Mouse (Mus musculus) CH12.LX (cell line): ENCODE measurements around the gene Cyp2b19. TPM values are rescaled to one million over a fixed set of nuclear protein-coding genes. Genes with fewer than 3 reads are reported as not detected.

Experiments
- DNase-seq: peaks from one replicate; pipeline ENCODE4 v3.0.0-alpha.2; 2013; ENCODE audit errors: extremely low read depth
- H3K27ac ChIP-seq: 2 replicates; pipeline ENCODE4 v1.5.1; 2012; ENCODE audit warnings: low read depth, mild to moderate bottlenecking, control low read depth, moderate library complexity; ENCODE audit not compliant: insufficient read depth
- H3K27me3 ChIP-seq: replicated peaks from 2 replicates; pipeline ENCODE3; 2012; ENCODE audit warnings: inconsistent platforms
- H3K36me3 ChIP-seq, 2 experiments: replicated peaks in 1 of 2; 2 replicates each; pipeline versions ENCODE3 to v1.6.1; 2012; ENCODE audit warnings: inconsistent platforms in 1 of 2, low read length in 1 of 2, mild to moderate bottlenecking in 1 of 2, mixed read lengths in 1 of 2, moderate library complexity in 1 of 2; ENCODE audit not compliant: control insufficient read depth in 1 of 2, insufficient read depth in 1 of 2
- H3K4me1 ChIP-seq, 2 experiments: 2 replicates each; pipeline ENCODE4 v1.6.1; 2012; ENCODE audit warnings: inconsistent platforms in 1 of 2, moderate library complexity in 1 of 2; ENCODE audit not compliant: insufficient read depth in 2 of 2, control insufficient read depth in 1 of 2
- H3K4me2 ChIP-seq: 2 replicates; pipeline ENCODE4 v1.6.1; 2012; ENCODE audit warnings: low read depth, mild to moderate bottlenecking, control low read depth; ENCODE audit not compliant: poor library complexity, insufficient read depth, severe bottlenecking
- H3K4me3 ChIP-seq, 3 experiments: fragments of 150-350 bp in 1 of 3; sonication (generic) in 1 of 3; replicated peaks in 1 of 3; 2 replicates each; pipeline versions ENCODE3 to v1.5.1; 2011 to 2012; ENCODE audit warnings: low read depth in 2 of 3, low read length in 2 of 3, mild to moderate bottlenecking in 2 of 3, moderate library complexity in 2 of 3, control low read depth in 1 of 3, improper control_type of control experiment in 1 of 3, inconsistent platforms in 1 of 3, mixed read lengths in 1 of 3; ENCODE audit not compliant: poor library complexity in 1 of 3
- H3K79me2 ChIP-seq: replicated peaks from 2 replicates; pipeline ENCODE4 v1.6.1; 2012; ENCODE audit warnings: mild to moderate bottlenecking, moderate library complexity; ENCODE audit not compliant: control insufficient read depth, poor library complexity, insufficient read depth, severe bottlenecking; ENCODE audit errors: extremely low read depth
- H3K9ac ChIP-seq: 2 replicates; pipeline ENCODE4 v1.6.1; 2012; ENCODE audit warnings: low read depth, mild to moderate bottlenecking, control low read depth, moderate library complexity; ENCODE audit not compliant: insufficient read depth
- H3K9me3 ChIP-seq: replicated peaks from 2 replicates; pipeline ENCODE3; 2012; ENCODE audit warnings: low read length, inconsistent platforms, mixed read lengths
- CHD1 ChIP-seq: IDR thresholded peaks from 2 replicates; pipeline ENCODE4 v1.6.1; 2012; ENCODE audit warnings: low read depth, low read length, improper control_type of control experiment, inconsistent platforms
- CHD2 ChIP-seq: IDR thresholded peaks from 2 replicates; pipeline ENCODE4 v1.6.1; 2011; ENCODE audit warnings: low read length, improper control_type of control experiment
- CTCF ChIP-seq, 2 experiments: IDR thresholded peaks in 1 of 2; conservative IDR thresholded peaks in 1 of 2; 2 replicates each; pipeline ENCODE4 v1.5.1; 2011 to 2012; ENCODE audit warnings: low read depth in 2 of 2, low read length in 2 of 2, improper control_type of control experiment in 1 of 2, inconsistent platforms in 1 of 2, mild to moderate bottlenecking in 1 of 2, moderate library complexity in 1 of 2
- E2F4 ChIP-seq: IDR thresholded peaks from 2 replicates; pipeline ENCODE4 v1.6.1; 2011; ENCODE audit warnings: low read depth, low read length, improper control_type of control experiment; ENCODE audit not compliant: insufficient replicate concordance
- ELF1 ChIP-seq: IDR thresholded peaks from 2 replicates; pipeline ENCODE4 v1.6.1; 2014; ENCODE audit warnings: low read depth, mild to moderate bottlenecking, inconsistent platforms, low read length, improper control_type of control experiment
- EP300 ChIP-seq: IDR thresholded peaks from 2 replicates; pipeline ENCODE4 v1.6.1; 2011; ENCODE audit warnings: low read length, improper control_type of control experiment
- GABPA ChIP-seq: IDR thresholded peaks from 2 replicates; pipeline ENCODE4 v1.6.1; 2012; ENCODE audit warnings: low read depth, low read length, improper control_type of control experiment, inconsistent platforms; ENCODE audit not compliant: insufficient replicate concordance
- IRF4 ChIP-seq: IDR thresholded peaks from 2 replicates; pipeline ENCODE4 v1.6.1; 2014; ENCODE audit warnings: low read depth, mild to moderate bottlenecking, inconsistent platforms, low read length, improper control_type of control experiment
- KAT2A ChIP-seq: IDR thresholded peaks from 2 replicates; pipeline ENCODE4 v1.6.1; 2012; ENCODE audit warnings: low read length, improper control_type of control experiment, inconsistent platforms; ENCODE audit not compliant: insufficient replicate concordance
- MAX ChIP-seq: IDR thresholded peaks from 2 replicates; pipeline ENCODE4 v1.6.1; 2011; ENCODE audit warnings: low read length, improper control_type of control experiment
- MAZ ChIP-seq: IDR thresholded peaks from 2 replicates; pipeline ENCODE4 v1.6.1; 2012; ENCODE audit warnings: low read depth, mild to moderate bottlenecking, inconsistent platforms, low read length, improper control_type of control experiment, moderate library complexity
- MEF2A ChIP-seq: IDR thresholded peaks from 2 replicates; pipeline ENCODE4 v1.6.1; 2014; ENCODE audit warnings: low read depth, mild to moderate bottlenecking, inconsistent platforms, low read length, improper control_type of control experiment, borderline replicate concordance
- MXI1 ChIP-seq: IDR thresholded peaks from 2 replicates; pipeline ENCODE4 v1.6.1; 2011; ENCODE audit warnings: mild to moderate bottlenecking, low read depth, low read length, improper control_type of control experiment
- NELFE ChIP-seq: IDR thresholded peaks from 2 replicates; pipeline ENCODE4 v1.6.1; 2011; ENCODE audit warnings: low read depth, low read length, improper control_type of control experiment
- NRF1 ChIP-seq: IDR thresholded peaks from 2 replicates; pipeline ENCODE4 v1.6.1; 2014; ENCODE audit warnings: low read depth, mild to moderate bottlenecking, inconsistent platforms, low read length, improper control_type of control experiment, moderate library complexity
- POLR2A ChIP-seq: IDR thresholded peaks from 2 replicates; pipeline ENCODE4 v1.6.1; 2011; ENCODE audit warnings: low read depth, mild to moderate bottlenecking, improper control_type of control experiment, low read length
- POLR2AphosphoS2 ChIP-seq: IDR thresholded peaks from 2 replicates; pipeline ENCODE4 v1.6.1; 2011; ENCODE audit warnings: low read depth, low read length, improper control_type of control experiment
- RAD21 ChIP-seq: IDR thresholded peaks from 2 replicates; pipeline ENCODE4 v1.6.1; 2011; ENCODE audit warnings: low read depth, mild to moderate bottlenecking, low read length, improper control_type of control experiment, moderate library complexity
- SIN3A ChIP-seq: IDR thresholded peaks from 2 replicates; pipeline ENCODE4 v1.6.1; 2012; ENCODE audit warnings: low read length, improper control_type of control experiment, inconsistent platforms
- TBP ChIP-seq: conservative IDR thresholded peaks from 2 replicates; pipeline ENCODE4 v1.6.1; 2011; ENCODE audit warnings: low read depth, low read length, improper control_type of control experiment
- TCF12 ChIP-seq: IDR thresholded peaks from 2 replicates; pipeline ENCODE4 v1.6.1; 2014; ENCODE audit warnings: low read depth, mild to moderate bottlenecking, inconsistent platforms, low read length, improper control_type of control experiment
- USF1 ChIP-seq: IDR thresholded peaks from 2 replicates; pipeline ENCODE4 v1.6.1; 2014; ENCODE audit warnings: low read depth, mild to moderate bottlenecking, inconsistent platforms, low read length, improper control_type of control experiment
- ZC3H11A ChIP-seq: IDR thresholded peaks from 2 replicates; pipeline ENCODE4 v1.6.1; 2012; ENCODE audit warnings: low read depth, mild to moderate bottlenecking, inconsistent platforms, low read length, improper control_type of control experiment
- ZMIZ1 ChIP-seq: IDR thresholded peaks from 2 replicates; pipeline ENCODE4 v1.6.1; 2012; ENCODE audit warnings: low read depth, mild to moderate bottlenecking, inconsistent platforms, low read length, improper control_type of control experiment
- ZNF384 ChIP-seq: IDR thresholded peaks from 2 replicates; pipeline ENCODE4 v1.6.1; 2012; ENCODE audit warnings: low read depth, low read length, improper control_type of control experiment, inconsistent platforms
- dilution Hi-C: fragments of 300-500 bp; cut with MboI; formaldehyde crosslinking; loops from 2 replicates; pipeline ENCODE4 v1.14.3; 2020; ENCODE audit warnings: low sequenced_read_pairs; ENCODE audit not compliant: extremely low pct_unique_long_range_greater_than_20kb, extremely low pct_ligation_motif_present
- in situ Hi-C: fragments of 300-500 bp; cut with MboI; formaldehyde crosslinking; loops from 3 replicates; pipeline ENCODE4 v1.14.3; 2019; ENCODE audit warnings: low sequenced_read_pairs, low pct_ligation_motif_present, low pct_unique_long_range_greater_than_20kb, mixed read lengths
- polyA plus RNA-seq: library from polyadenylated mRNA; unstranded; fragments of >175 nt; gene quantifications from 2 replicates; pipeline ENCODE4 v1.2.1, GENCODE M21; 2012; ENCODE audit warnings: low read depth; ENCODE audit not compliant: insufficient read length
- total RNA-seq, 2 experiments: library from RNA; depleted of rRNA; stranded (reverse); fragments of 300-350 nt in 1 of 2; fragments of >200 nt in 1 of 2; gene quantifications; 2 replicates each; pipeline ENCODE4 v1.2.3; 2012 to 2014

Gene Cyp2b19
- 0.04 TPM in 2 replicates for total RNA-seq (2012; rRNA removed)
- not detected in 2 replicates for total RNA-seq (2014; rRNA removed)
- 0.11 and 0.22 TPM in 2 replicates for polyA plus RNA-seq

DNA sequence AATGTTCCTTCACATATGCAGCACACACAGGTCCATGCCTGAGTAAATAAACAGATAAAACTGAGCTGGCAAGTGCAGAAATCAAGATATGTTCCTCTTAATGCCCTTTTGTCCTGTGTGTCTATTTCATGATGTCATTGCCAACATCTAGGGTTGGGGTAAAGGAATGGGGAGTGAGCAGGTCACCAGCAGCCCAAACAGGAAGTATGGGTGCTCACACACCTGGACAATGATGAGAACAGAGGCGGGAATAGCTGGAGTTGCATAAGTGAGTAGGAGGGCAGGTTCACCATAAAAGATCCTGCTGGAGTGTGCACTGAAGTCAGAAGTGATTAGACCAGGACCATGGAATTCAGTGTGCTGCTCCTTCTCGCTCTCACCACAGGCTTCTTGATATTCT lies at the start of gene Cyp2b19:
Gene Cyp2b19, plus strand, starts transcription at position 301 of the 400 bp plus-strand sequence.
- in situ Hi-C loops (loop anchor here (25.0 kb wide), 1 partner anchor 380 kb away; no protein-coding TSS in a partner anchor), dilution Hi-C loops (no loop called here)
- no peak within 1 kb of the TSS for H3K4me3 ChIP-seq
- H3K36me3 ChIP-seq, result no peaks in the 10 kb centered on the region
- peaks cover 23% of the 10 kb centered on the region for H3K27me3 ChIP-seq
- H3K4me1 ChIP-seq, result peaks cover 4 to 14% of the 10 kb centered on the region in 2 experiments
- H3K9ac ChIP-seq, result no peak within 1 kb of the TSS
- TF ChIP-seq CHD1 (no peak), MXI1 (no peak), SIN3A (no peak), MAZ (no peak), POLR2A (no peak), USF1 (no peak), E2F4 (no peak), GABPA (no peak), MAX (no peak), MEF2A (no peak), KAT2A (no peak), POLR2AphosphoS2 (no peak), IRF4 (no peak), CTCF (conservative IDR thresholded peaks at IDR 0.05 in 1 of 2, IDR thresholded peaks at IDR 0.05 in 1 of 2; ENCODE audit: low read depth in 2 of 2, low read length in 2 of 2) (no peak), ZMIZ1 (no peak), TBP (no peak)
- no peaks in the 10 kb centered on the region for H3K9me3 ChIP-seq
- H3K27ac ChIP-seq, result no peak within 1 kb of the TSS
- no peak within 1 kb of the TSS for H3K4me2 ChIP-seq
- H3K79me2 ChIP-seq, result no peaks in the 10 kb centered on the region
- no peak for DNase-seq

DNA sequence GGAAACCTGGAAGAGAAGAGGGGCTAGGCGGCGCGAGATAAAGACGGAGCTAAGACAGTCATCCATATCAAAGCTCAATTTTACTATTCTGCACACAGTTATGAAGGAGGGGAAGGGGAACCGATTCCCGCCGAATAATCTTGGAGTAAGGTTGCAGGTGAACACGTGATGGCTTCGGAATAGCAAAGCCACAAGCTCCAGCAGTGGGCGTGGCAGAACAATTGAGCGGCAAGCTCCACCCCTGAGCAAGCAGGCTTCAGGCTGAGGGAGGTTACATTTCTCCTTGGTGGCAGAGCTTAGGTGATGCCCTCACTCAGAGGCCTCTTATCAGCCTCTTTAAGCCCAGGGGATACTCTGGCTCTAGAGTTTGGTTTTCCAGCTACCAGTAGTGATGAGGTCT lies 45.9 kb upstream of the Cyp2b19 start:
- no peak overlapping the region for H3K4me3 ChIP-seq
- no peaks in the 10 kb centered on the region for H3K9me3 ChIP-seq
- H3K36me3 ChIP-seq, result no peaks in the 10 kb centered on the region
- H3K9ac ChIP-seq, result no peak overlapping the region
- H3K4me1 ChIP-seq, result no peaks in the 10 kb centered on the region
- TF ChIP-seq EP300, result no peak
- no peak for TF ChIP-seq IRF4
- TF ChIP-seq ZC3H11A, result no peak
- TF ChIP-seq NRF1, result no peak
- TF ChIP-seq ELF1, result no peak
- TF ChIP-seq E2F4, result no peak
- TF ChIP-seq TCF12, result no peak
- no peak for TF ChIP-seq CHD2
- no peak for TF ChIP-seq RAD21
- no peak for TF ChIP-seq NELFE
- no peak for TF ChIP-seq MEF2A
- no peak for TF ChIP-seq ZNF384
- no peak for TF ChIP-seq MAX
- TF ChIP-seq, all 38 proteins: peak for 0
- no peak overlapping the region for H3K4me2 ChIP-seq
- DNase-seq, result no peak
- in situ Hi-C loops, result no loop called here
- peaks cover 39% of the 10 kb centered on the region for H3K27me3 ChIP-seq
- H3K27ac ChIP-seq, result no peak overlapping the region
- no peaks in the 10 kb centered on the region for H3K79me2 ChIP-seq
- dilution Hi-C loops, result no loop called here
